Mouse (Mus musculus) common myeloid progenitor, adult 5-6 weeks (primary cell): ENCODE data around the gene Krtap10-10. TPM values are rescaled to one million over a fixed set of nuclear protein-coding genes. Genes with fewer than 3 reads are reported as not detected.
"Not testable (repeated sequence)": the region's sequence is repeated elsewhere in the genome, so short reads cannot be mapped to it uniquely, and the experiment has no call there.

Experiments used
- ATAC-seq: replicated peaks from 2 replicates; pipeline ENCODE4 v1.8.0; 2016; ENCODE audit warnings: low read depth, mild to moderate bottlenecking, moderate TSS enrichment, inconsistent platforms; ENCODE audit not compliant: poor library complexity, severe bottlenecking
- total RNA-seq: library from RNA; stranded (forward); fragments of 200-1000, 187-1606 nt; gene quantifications from 2 replicates; pipeline ENCODE4 v1.2.3, GENCODE M21; 2017

Gene Krtap10-10
- not detected in 2 replicates for total RNA-seq

DNA sequence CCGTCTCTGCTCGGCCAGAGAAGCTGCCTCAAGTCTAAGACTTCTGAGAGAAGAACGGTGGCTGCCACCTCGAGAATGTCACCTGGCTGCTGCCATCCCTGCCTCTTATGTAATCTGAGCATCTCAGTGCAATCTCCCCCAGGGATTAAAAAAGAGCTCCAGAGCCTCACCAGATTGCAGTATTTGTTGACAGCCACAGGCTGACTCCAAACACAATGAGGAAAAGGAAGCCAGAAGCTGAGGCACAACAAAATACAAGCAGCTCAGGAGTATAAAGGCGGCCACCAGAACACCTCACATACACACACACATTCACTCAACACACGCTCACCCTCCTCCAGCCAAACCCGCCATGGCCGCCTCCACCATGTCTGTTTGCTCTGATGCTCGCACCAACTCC, at the start of gene Krtap10-10:
TSS of gene Krtap10-10 (plus strand) at position 301 of the 400 bp plus-strand sequence.
- no peak for ATAC-seq

DNA sequence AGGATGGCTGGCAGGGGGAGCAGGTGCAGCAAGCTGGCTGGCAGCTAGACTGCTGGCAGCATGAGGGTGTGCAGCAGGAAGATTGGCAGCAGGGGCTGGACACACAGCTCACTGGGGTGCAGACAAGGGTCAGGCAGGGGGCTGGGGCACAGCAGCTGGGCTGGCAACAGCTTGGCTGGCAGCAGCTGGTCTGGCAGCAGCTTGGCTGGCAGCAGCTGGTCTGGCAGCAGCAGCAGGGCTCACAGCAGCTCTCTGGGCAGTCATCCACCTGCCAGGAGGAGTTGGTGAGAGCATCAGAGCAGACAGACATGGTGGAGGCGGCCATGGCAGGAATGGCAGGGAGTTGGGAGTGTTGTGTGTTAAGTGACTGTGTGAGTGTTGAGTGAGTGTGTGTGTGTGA, 47.9 kb upstream of the Krtap10-10 start, which contains the start of gene Gm7137:
TSS of gene Gm7137 (minus strand) at position 325 of the 400 bp plus-strand sequence.
- ATAC-seq: not testable (repeated sequence)

DNA sequence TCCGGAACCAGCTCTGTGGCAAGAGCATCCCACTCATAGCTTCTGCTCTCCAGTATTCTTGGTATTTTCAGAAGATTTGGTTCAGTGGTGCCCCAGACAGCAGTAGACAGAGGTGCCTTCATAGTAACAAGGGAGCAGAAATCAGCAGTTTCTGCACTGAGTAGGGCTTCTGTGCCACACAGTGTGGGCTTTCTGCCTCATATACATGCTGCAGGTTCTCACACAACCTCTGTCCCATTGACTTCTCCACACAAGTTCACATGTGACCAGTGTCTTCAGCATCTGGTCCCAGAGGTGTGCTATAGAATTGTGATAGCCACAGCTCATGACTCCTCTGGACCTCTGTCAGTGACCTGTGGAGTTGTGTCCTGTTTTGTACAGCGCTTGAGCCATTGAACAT, 47.1 kb upstream of the Krtap10-10 start:
- ATAC-seq: no peak

DNA sequence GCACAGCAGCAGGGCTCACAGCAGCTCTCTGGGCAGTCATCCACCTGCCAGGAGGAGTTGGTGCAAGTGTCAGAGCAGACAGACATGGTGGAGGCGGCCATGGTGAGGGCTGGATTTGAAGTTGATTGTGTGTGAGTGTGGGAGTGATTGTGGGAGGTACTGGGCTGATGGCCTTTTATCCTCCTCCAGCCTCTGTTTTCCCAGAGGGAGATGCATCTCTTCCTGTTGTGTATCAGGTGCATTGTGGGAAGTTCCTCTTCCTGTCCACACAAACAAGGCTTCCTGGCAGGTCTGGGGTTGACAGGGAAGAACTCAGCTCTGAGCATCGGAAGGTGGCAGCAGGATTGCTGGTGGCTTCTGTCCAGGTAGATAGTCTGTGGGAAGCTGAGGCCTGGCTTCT, 40.8 kb upstream of the Krtap10-10 start, which contains the start of gene Gm9639:
TSS of gene Gm9639 (minus strand) at position 101 of the 400 bp plus-strand sequence.
- no peak for ATAC-seq

DNA sequence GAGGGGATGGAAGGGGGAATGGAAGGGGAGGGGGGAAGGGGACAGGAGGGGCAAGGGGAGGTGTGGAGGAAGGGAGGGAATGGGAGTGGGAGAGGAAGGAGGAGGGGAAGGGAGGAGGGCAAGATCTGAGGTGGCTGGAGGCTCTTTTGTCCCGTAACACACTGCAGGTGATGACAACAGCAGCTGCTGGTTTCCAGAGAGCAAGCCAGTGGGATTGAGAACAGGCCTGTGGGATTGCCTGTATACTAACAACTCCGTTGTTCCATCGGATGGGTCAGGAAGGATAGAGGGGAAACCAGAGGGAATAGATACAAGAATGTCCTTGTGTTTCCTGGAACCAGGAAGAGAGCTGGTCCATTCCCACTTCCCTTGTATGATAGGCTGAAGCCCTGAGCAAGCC, 38.1 kb upstream of the Krtap10-10 start:
- ATAC-seq: no peak

DNA sequence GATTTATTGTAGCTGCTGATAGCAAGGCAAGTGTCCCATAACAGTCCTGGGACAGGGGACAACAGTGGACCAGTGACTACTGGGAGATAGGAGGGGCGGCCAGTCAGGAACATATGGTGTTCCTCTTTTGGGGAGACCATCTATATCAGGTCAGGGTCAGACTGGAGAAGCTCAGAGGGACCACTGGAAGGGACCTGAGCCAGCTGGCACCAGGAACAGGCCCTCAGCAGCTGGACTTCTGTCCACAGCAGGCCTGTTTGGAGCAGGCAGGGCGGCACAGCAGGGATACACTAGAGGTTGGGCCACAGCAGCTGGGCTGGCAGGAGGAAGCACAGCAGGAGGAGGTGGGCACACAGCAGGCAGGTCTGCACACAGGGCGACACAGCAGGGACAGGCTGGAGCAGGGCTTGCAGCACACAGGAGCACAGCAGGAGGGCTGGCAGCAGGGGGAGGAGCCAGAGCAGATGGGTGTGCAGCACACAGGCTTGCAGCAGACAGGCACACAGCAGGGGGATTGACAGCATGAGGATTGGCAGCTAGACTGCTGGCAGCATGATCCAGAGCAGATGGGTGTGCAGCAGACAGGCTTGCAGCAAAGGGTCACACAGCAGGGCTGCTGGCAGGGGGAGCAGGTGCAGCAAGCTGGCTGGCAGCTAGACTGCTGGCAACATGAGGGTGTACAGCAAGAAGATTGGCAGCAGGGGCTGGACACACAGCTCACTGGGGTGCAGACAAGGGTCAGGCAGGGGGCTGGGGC, 37.4 kb upstream of the Krtap10-10 start:
- ATAC-seq: not testable (repeated sequence)

DNA sequence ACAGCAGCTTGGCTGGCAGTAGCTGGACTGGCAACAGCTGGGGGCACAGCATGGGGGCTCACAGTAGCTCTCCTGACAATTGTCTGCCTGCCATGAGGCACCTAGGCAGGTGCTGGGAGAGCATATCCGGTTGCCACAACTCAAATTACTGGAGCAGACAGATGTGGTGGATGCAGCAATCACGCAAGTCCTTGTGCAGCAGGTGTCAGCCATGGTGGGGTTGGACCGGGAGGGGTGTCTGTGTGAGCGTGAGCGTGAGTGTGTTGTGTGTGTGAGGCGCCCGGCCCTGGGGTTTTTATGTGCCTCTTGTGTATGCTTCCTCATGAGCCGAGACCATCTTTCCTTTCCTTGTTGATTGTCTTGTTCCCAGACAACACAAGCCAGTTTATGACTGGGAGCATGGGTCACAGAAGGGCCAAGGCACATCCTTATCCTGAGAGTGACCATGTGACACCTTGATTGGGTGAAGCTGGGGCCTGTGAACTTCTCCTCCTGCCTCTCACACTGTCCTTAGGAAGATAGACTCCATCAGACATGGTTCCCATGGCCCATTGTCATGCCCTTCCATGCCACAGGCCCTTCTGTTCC, 36.7 kb upstream of the Krtap10-10 start, which contains the start of gene Gm19668:
TSS of gene Gm19668 (minus strand) at position 213 of the 588 bp plus-strand sequence.
- ATAC-seq: no peak

DNA sequence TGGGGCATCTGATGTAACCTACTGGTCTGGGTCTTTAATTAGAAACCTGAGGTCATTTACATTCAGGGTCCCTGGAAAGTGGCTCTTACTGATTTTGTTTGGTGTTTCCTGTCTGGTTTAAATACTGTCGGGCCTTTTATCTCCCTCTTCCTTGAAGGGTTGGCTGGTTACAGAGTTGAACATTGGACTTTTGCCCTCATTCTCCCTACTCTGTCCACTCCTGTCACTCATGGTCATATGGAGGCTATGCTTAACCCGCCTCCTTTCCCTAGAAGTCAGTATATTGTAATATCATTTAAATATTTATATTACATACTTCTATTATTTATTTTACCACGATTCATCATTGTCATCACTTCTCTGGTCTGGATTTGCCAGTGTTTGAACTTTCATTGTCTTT, 31.7 kb upstream of the Krtap10-10 start:
- no peak for ATAC-seq

DNA sequence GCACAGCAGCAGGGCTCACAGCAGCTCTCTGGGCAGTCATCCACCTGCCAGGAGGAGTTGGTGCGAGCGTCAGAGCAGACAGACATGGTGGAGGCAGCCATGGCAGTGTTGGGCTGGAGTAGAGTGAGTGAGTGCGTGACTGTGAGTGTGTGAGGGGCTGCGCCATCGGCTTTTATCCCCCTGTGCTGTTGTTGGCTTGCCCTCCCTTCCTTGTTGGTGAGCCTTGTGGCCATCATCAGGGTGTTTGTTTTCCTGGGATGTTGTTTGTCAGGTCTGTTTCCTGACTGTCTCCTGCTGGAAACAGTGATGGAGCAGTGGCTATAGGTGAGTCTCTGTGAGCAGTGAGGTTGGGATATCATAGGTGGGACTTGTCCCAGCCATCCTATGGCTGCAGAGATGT, 24.0 kb upstream of the Krtap10-10 start, which contains the start of gene Gm9507:
TSS of gene Gm9507 (minus strand) at position 101 of the 400 bp plus-strand sequence.
- no peak for ATAC-seq

DNA sequence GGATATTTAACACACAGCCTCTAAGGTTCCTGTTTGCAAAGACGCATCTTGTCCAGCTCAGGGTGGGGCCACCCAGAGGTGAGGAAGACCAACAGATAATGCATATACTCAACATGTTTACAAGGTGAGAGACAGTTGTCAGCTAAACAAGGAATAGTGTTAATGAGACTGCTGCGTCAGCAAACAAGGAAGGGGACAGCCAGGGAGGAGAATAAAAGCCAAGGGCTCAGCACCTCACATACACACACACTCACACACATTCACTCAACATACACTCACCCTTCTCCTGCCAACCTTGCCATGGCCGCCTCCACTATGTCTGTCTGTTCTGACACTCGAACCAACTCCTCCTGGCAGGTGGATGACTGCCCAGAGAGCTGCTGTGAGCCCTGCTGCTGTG, 21.4 kb upstream of the Krtap10-10 start, which contains the start of gene Gm2696:
TSS of gene Gm2696 (plus strand) at position 301 of the 400 bp plus-strand sequence.
- ATAC-seq: no peak

DNA sequence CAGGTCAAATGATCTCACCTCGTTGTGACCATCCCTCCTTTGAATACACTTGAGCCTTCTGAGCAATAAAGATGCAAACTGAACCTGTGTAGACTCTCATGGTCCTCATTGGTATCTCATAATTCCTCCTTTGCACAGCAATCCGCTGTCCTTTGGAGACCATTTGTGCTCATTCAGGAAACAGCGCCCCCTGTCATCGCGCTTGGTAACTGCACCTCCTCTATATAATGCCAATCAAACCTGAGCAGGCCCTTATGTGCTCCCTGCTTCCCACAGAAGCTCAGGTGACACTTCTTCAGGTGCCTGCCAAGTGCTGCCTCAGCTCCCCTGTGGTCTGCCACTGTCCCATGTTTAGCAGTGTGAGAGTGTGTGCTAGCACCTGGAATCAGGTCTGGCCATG, 20.2 kb upstream of the Krtap10-10 start:
- no peak for ATAC-seq

DNA sequence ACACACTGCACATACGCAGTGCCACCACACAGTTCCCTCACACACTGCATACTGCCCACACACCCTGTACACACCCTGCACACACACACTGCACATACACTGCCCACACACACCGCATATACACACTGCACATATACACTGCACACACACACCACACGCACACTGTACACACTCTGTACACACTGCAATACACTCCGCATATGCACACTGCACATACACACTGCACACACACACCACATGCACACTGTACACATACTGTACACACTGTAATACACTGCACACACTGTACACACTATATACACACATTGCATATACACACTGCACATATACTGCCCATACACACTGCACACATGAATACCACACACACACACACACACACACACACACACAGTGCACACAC, 17.2 kb upstream of the Krtap10-10 start:
- no peak for ATAC-seq

DNA sequence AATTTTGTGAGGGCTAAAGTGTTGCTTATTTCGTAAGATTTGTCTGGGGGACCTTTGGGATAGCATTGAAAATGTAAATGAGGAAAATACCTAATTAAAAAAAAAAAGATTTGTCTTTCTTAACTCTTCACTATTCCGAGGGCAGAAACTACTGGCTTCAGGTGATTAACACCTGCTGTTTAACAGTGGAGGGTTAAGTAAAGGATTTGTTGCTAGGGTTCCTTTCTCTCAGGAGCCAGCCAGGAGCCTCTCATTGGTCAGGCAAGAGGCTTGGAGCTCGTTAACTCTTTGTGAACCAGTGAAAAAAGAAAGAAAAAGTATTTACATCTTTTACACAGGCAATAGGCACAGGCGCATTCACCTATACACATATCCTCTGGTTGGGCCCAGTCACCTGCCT, 16.5 kb upstream of the Krtap10-10 start:
- no peak for ATAC-seq

DNA sequence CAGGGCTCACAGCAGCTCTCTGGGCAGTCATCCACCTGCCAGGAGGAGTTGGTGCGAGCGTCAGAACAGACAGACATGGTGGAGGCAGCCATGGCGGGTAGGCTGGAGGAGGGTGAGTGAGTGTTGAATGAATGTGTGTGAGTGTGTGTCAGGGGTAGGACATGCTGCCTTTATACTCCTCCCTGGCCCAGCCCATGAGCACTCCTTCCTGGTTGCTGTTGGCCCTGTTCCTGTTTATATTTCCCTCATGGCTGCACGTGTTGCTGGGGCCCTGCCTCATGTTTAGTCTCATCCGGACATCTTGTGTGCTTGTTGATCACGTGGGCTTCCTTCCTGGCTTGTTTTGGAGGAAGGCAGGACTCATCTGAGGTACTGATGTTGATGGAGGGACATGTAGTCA, 8.8 kb upstream of the Krtap10-10 start, which contains the start of gene Krtap10-4:
TSS of gene Krtap10-4 (minus strand) at position 145 of the 400 bp plus-strand sequence.
- no peak for ATAC-seq

DNA sequence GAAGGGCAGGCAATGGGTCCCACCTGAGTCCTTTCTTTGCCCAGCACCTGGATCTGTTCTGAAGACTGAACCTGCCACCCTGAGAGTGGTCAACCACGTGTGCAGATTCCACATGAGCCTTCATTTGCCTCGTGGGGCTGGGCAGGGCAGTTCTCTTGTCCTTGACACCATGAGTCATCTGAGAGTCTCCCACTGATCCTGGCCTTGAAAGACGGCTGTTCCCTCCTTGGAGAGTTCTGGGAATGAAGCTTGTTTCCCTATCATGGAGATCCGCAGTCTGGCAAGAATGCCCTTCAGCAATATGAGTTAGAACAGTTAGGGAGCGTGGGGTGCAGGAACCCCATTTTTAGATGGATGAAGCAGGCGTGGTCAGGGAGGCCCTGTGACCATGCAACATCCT, 3.3 kb downstream of the Krtap10-10 start:
- no peak for ATAC-seq

DNA sequence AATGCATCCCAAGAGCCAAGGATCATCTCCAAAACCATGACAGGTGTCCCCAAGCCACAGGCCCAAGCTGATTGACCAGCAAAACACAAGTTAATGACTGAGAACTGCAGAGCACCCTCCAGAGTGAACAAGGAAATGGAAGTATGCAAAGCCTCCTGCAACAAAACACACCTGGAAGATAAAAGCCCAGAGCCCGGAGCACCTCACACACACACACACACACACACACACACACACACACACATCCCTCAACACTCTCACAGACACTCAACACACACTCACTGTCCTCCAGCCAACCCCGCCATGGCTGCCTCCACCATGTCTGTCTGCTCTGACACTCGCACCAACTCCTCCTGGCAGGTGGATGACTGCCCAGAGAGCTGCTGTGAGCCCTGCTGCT, 10.8 kb downstream of the Krtap10-10 start, which contains the start of gene Gm36176:
TSS of gene Gm36176 (plus strand) at position 301 of the 400 bp plus-strand sequence.
- ATAC-seq: no peak

DNA sequence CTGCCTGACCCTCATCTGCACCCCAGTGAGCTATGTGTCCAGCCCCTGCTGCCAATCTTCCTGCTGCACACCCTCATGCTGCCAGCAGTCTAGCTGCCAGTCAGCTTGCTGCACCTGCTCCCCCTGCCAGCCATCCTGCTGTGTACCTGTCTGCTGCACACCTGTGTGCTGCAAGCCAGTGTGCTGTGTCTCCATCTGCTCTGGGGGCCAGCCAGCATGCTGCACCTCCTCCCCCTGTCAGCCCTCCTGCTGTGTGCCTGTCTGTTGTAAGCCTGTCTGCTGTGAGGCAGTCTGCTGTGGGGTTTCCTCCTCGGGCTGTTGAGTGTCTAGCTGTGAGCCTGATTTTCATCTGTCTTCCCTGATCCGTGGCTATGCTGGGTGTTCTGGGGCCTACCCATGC, 11.2 kb downstream of the Krtap10-10 start:
- ATAC-seq: no peak

DNA sequence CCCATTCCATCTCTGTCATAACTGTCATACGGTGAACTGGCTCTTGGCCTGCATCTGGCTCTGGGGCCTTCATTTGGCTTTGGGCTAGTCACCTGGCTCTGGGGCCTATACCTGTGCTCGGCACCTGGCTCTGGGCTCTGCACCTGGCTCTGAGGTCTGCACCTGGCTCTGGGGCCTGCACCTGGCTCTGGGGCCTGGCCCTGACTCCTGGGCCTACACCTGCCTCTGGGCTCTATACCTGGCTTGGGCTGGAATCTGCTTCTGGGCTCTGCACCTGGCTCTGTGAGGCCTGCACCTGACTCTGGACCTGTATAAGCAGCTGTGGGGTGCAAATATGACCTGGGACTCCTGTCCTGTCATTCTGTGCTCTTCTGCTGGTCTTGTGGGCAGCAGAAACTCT, 11.8 kb downstream of the Krtap10-10 start:
- ATAC-seq: no peak

DNA sequence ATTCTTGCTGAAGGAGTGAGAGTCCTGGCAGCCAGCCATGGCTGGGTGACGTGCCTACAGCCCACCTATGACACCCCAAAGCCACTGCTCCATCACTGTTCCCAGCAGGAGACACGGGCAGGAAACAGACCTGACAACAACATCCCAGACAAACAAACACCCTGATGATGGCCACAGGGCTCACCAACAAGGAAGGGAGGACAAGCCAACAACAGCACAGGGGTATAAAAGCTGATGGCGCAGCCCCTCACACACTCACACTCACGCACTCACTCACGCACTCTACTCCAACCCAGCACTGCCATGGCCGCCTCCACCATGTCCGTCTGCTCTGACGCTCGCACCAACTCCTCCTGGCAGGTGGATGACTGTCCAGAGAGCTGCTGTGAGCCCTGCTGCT, 16.8 kb downstream of the Krtap10-10 start, which contains the start of gene Gm10318:
TSS of gene Gm10318 (plus strand) at position 301 of the 400 bp plus-strand sequence.
- no peak for ATAC-seq

DNA sequence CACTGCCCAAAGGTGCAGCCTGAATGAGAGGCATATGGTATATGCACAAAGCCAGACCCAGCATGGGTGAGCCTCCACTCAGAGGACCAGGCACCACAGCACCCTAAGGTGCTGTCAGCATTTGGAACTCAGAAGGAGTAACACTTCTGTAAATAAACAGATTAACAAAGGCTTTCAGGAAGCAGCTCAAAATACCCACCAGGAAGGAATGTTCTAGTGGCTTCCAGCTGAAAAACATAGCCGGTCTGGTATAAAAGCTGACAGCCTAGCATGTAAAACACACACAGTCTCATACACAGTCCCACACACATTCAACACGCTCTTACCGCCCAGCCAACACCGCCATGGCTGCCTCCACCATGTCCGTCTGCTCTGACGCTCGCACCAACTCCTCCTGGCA, 25.9 kb downstream of the Krtap10-10 start, which contains the start of gene Gm3285:
TSS of gene Gm3285 (plus strand) at position 301 of the 400 bp plus-strand sequence.
- no peak for ATAC-seq
